Mouse (Mus musculus) lung, postnatal 0 days (tissue): Measurements from ENCODE around the gene Clca3a2.

Experiments
- CTCF ChIP-seq: IDR thresholded peaks from 2 replicates; pipeline ENCODE4 v1.5.1; 2016; ENCODE audit warnings: antibody characterized with exemption, mild to moderate bottlenecking
- EP300 ChIP-seq: IDR thresholded peaks from 2 replicates; pipeline ENCODE4 v1.6.1; 2016; ENCODE audit warnings: antibody characterized with exemption, mild to moderate bottlenecking, control low read depth

- TF ChIP-seq CTCF: no peak
- TF ChIP-seq EP300: no peak
These were observed 1.3 kb upstream of the Clca3a2 start for GRCm38 (mm10) chr3:144820632-144821031.
